Mouse (Mus musculus): ENCODE results near the gene Kif12.

DNA sequence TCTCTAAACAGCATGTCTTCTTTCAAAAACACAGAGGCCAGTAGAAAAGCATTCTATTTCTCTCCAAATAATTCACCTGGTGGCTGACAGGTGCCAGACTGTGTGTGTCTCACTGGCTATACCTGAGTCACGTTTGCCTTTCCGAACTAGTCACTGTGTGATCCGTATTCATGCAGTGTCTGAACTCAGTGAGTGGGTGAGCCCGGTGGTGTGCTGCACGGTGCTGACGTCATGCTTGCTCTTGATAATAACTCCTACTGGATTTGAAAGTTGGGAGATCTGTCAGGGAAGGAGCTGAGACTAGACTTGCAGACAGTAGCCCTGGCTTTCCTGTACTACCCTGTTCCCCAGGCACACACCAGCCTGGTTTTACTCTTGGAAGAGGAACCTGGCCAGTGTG is 47.7 kb upstream of the Kif12 start:
- no peak for TF ChIP-seq CTCF (IDR thresholded peaks at IDR 0.05; ENCODE audit: control insufficient read depth, insufficient read depth, low read length)
- no peak for TF ChIP-seq POLR2A (IDR thresholded peaks at IDR 0.05; ENCODE audit: borderline replicate concordance, control insufficient read depth, low read depth, low read length)
